Mouse (Mus musculus) embryo, embryonic 11 days (tissue): ENCODE measurements around the gene Xpot.

ENCODE experiments used
- DNase-seq: peaks from one replicate; pipeline ENCODE4 v3.0.0-alpha.2; 2015

Xpot gene

DNA sequence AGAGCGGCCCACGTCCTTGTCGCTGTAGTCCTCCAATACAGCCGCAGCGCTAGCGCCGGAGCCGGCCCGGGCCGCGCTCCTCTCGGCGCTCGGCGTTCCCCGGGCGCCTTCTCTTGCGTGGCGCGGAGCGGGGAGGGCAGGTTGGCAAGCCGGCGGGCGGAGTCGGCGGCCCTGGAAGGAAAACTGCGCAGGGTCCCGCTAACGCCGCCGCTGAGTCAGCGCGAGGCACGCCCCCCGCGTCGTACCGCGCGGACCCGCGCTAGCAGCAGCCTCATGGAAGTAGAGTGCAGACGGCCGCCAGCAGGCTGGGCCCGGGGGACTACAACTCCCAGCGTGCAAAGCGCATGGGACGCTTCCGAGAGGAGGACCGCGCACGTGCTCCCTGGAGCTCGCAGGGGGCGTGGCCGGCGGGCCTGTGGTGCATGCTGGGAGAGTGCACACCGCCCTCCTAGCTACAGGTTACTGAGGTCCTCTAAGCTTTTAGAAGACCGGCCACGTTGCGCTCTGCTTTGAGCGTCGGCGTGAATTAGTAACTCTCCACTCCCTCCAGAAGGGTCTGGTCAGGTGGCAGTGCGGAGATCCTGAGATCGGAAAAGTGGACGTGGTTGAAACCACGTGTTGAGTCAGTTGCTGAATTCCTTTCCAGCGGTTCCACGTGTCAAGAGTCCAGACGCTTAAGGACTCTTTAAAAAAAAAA lies at the start of gene Xpot:
TSS of gene Xpot (minus strand) at position 147 of the 697 bp plus-strand sequence.
- peak; percentile 100 for DNase-seq

- no peak for DNase-seq
Measured at GRCm38 (mm10) chr10:121669103-121669502, 43.0 kb upstream of the Xpot start.

DNA sequence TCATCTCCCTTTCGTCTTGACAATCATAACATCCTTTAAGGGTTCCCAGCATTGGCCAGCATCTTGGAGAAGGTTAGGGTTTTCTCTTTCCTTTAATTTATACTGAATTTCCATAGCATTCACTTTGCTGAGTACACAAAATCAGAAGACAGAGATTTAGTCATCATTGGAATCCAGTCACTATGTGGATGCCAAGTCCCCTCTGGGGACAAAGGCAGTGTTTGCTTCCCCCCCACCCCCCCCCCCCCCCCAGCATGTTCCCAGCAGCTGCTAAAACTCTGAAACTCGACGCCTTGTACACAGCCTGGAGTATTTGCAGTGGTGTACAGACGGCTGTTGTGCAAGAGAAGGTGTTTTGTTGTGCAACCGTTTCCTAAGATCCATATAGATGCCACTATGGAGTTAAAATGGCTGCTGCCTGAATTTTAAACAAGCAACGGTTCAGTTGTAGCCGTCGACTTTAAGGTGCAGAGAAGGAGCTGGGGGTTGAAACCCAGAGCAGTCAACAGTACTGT lies 39.6 kb upstream of the Xpot start:
- DNase-seq: no peak

GRCm38 (mm10) chr10:121663599-121663998 lies 37.5 kb upstream of the Xpot start:
- no peak for DNase-seq

DNA sequence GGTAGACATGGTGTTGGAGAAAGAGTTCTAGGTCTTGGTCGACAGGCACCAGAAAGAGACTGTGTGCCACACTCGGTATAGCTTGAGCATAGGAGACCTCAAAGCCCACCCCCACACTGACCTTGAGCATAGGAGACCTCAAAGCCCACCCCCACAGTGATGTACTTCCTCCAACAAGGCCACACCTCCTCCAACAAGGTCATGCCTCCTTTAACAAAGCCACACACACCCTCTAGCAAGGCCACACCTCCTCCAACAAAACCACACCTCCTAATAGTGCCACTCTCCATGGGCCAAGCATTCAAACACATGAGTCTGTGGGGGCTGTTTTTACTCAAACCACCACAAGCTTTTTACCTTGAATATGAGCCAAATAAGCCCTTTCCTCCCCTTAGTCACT lies 36.6 kb upstream of the Xpot start:
- DNase-seq: no peak

DNA sequence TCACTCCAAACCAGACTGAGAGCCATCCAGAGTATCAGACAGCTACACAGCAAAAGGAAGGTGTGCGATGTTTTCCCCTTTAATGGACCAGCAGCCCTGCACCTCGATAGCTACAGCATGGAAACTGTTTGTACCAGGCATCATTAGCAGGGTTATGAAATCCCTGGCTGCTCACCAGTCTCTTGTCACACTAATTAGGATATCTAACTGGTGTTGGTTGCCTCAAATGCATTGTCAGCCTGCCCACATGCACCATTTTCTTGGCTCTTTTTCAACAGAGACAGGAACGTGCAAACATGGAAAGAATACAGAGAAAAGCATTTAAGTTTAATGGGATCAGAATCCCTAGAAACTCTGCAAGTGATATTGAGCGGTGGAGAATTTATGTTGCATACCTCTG lies 29.8 kb upstream of the Xpot start:
- no peak for DNase-seq

DNA sequence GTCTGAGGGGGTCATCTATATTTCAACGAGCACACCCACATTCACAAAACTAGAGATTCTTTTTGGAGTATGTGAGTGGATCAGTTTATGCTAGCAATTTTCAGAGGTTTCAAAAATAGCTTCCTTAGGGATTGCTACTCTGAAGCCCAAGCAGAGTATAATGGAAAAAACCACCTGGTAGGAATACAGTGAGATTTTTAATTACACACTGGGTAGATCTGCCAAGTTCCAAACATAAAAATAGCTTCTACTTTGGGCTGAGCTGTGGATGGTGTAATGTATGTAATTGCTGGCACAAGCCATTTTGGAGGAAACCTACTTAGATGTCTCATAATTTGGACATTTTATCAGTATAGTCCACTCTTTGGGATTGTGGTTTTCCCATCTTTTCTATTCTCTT lies 26.9 kb upstream of the Xpot start:
- no peak for DNase-seq

- no peak for DNase-seq
Measured at GRCm38 (mm10) chr10:121646294-121646693, 20.2 kb upstream of the Xpot start.

DNA sequence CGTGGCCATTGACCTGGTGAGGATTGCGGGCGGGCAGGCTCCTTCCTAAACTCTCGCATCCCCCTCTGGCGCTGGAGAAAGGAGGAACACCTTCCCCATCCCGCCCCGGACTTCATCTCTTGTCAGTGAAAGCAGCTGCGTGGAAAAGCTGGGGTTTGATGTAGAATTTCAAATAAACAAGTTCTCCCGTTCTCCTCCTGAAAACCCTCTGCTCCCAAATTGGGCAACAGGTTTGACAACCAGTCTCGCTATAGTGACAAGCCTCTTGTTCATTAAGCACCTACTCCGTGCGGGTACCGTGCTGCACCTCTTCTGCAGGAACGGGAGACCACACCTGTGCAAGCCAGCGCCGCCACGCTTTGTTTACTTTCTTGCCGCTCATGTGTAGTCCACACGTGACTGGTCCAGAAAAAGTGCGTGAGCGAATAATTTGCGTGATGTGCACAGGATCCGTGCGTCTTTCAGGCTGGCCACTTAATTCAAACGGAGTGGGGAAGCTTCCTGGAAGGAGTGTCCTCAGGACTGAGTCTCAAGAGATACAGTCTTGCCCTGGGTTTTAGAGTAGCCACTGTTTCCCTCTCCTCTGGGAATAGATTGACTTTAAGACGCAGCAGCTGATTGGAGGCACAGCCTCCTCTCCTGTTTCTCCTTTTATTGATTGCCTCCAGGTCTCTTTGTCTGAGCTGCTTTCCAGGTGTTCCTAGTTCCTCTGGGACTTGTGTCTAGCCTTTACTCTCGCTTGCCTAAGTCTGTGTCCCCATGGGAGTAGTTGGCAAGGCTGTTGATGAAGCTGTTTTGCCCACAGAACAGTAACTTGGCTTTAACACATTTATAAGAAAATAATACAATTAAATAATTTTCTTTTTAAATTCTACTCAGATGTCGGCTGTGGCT lies 16.2 kb upstream of the Xpot start:
- peak; percentile 42 for DNase-seq

DNA sequence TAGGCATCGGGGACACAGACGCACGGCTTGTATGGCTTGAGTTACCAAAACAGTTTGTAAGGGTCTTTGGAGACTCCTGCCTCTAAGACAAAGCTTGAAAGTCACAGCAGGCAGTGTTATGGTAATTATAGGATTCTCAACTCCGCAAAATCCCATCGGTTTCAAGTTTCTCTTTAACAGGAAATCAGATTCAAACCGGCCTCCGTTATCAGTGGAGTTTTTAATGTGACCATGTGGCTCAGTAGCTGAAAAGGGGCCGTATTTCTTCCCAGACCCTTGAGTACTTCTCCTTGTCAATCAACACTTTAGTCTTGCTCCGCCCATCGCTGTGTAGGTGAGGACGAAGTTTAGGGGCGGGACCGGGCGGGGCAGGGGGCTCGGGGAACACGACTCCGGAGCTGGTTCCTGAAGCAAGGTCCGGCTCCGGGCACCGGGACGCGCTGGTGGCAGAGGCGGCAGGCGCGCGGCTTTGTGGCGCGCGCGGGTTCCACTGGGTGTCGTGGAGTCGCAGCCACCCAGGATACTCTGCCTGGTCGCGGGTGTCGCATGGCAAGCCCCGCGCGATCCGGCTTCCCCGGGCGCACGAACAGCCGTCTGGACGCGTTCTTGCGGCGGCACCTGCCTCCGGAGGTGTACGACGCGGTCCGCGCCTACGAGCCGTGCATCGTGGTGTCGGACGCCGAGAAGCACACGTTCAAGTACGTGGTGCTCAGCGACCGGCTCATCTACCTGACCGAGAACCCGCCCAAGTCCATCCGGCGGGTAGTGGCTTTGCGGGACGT lies 15.3 kb upstream of the Xpot start, which contains the start of gene D930020B18Rik:
TSS of gene D930020B18Rik (plus strand) at position 317 of the 782 bp plus-strand sequence.
- peak; percentile 68 for DNase-seq

DNA sequence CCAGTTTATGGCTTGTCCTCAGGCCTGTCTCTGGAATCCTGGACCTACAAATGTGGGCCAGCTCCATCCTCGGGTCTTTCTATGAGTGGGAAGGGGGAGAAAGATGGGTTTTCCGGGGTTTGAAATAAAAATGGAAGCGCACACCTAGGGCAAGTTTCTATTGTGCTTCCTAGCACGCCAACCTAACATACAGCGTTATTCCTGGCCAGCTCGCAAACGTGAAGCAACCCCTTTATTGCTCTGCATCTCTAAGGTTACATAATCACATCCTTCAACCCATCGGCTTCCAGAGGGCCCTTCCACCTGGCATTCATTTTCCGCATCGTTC lies 14.8 kb upstream of the Xpot start:
- DNase-seq: no peak

DNA sequence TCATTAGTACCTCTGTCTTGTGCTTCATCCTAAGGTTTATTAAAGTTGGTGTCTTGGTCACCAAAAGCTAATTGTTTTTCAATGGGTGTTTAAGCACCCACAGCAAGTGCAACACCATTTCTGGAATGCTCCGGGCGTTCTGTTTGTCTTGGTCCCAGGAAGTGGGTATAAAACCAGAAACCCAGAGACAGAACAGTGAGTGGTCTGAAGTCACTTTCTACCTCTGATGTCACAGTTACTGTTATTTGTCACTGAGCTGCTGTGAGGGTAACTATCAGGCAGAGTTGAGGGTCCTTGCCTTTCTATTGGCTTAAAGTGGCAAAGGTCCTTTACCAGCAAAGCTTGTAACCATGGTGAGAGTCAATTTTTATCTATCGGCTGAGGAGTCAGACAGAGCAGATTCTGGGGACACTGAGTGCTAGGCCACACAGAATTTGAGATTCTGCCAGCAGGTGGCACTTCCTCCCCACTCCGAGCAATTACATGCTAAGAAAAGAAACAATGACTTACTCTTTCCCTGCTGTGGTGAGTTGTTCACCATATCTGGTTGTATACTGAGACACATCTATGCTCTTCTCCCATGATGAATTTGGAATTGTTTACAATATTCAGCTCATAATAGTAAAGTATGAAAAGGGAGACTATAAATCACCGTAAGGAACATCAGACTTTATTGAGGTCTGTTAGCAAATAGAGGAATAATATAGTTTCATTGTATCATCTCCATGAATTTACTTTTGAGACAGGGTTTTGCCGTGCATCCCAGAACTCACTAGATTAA lies 14.2 kb upstream of the Xpot start:
- peak; percentile 62 for DNase-seq

DNA sequence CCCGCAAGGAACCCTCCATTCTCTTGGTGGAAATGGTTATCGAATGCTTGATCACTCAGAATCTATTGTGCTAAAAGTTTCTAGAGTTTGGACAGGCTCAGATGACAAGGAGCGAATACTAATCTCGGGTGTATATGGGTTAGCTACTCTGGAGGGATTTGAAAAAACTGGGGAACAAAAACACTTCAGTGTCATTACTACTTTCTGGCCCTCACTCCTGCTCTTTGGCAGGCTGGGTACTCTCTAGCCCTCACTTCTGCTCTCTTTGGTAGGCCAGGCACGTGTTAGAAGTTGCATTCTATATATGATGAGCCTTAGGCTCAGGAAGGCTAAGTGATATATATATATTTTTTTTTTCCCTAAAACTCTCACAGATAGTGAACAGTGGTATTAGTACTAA lies 13.4 kb upstream of the Xpot start:
- DNase-seq: no peak

DNA sequence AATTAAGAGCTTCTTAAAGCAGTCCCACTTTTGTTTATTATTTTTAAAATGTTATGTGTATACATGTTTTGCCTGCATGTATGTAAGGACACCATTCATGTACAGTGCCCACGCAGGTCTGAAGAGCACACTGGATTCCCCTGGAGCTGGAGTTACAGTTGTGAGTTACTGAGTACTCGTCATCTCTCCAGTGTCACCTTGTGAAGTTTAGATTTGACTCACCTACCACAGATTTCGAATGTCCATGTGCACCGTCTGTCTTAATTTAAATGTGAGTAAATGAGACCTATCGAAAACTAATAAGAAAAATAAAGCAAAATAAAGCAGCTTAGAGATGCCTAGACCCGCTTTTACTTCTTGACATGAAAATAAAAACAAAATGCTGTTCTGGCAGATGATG lies 10.1 kb upstream of the Xpot start:
- DNase-seq: no peak

DNA sequence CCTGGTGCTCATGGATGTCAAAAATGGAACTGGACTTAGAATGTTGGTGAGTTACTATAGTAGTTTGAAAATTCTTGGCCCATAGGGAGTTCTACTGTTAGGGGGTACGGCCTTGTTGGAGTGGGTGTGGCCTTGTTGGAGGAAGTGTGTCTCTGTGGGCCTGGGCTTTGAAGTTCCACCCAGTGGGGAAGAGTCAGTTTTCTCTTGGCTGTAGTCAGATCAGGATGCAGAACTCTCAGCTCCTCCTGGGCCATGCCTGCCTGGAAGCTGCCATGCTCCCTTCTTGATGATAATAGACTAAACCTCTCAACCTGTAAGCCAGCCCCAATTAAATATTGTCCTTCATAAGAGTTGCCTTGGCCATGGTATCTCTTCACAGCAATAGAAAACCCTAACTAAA lies 8.0 kb upstream of the Xpot start:
- DNase-seq: no peak

DNA sequence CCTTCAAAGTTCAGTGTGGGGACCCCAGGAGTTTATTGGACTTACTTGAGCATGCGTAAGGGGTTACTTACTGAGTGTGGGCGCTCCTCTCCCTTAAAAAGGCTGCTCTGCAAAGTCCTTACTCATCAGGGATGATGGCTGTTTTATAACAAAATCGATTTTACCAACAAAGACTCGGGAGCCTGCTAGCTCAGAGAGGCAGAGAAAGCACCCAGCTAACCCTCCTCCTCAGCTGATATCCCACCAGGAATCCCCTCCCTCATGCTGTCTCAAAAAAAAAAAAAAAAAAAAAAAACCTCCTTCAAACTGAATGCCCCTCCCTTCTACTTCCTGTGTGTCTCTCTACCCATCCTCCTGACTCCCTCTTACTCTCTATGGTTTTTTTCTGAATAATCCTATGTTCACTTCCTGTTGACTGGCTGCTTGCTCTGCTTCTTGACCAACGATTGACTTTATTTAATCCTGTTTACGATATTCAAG lies 2.5 kb upstream of the Xpot start:
- no peak for DNase-seq

DNA sequence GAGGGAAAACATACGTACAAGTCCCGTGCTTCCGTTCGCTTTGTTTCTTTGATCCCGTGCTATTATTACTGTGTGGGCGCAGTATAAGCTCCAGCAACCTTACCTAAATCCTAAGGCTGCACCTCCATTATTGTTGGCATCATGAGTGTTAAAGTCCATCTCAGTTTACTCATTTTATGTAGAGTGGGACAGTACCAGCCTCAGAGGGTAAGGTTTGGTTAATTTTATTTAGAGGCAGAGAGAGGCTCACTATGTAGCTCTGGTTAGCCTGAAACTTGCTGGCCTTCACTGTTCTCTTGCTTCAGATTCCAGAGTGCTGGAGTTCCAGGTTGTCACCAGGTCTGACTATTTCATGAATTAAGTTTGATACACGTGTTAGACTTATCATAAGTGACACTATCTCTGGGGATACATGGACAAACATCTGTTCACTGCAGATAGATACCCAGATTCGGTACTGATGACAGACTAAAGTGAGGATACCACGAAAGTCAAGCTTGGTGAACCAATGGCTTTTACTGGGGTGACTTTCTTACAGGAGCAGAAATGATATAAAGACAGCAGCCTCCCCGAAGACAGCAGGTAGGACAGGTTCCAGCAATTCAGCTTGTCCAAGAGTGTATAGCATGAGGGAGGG lies 1.2 kb upstream of the Xpot start:
- DNase-seq: no peak

DNA sequence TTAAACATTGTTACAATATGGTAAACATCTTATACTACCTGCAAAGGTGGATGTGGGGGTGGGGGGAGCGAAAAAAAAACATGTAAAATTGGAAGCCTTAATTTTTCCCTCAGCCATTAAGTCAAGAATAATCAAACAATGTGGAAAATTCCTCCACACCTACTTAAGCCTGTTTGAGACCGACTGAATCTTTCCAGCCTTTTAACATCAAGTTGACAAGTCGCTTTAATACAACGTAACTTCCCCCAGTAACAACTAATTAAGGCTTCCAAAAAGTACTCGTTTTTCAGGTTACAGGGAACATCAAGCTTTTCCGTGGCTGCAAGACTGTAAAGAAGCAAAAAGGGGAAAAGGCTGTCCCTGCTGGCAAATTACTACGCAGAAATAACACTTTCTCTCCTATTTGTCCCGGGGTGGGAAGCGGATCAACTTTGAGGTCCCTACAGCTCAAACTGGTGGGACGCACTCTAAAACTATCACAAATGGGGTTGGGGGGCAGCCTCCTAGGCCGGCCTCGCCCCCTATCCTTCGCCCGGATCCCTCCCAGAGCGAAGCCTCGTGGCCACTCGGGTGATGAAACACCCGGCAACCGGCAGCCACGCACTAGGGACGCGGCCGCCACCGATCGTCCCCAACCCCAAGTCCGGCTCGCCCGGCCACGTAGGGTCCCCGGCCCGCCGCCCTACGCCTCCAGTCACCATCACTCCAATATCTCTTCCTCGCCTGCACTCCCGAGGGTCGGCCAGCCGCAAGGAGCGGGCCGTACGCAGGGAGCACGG lies 536 bp downstream of the Xpot start:
- DNase-seq: no peak

GRCm38 (mm10) chr10:121625006-121625405 lies 1.1 kb downstream of the Xpot start:
- DNase-seq: no peak

DNA sequence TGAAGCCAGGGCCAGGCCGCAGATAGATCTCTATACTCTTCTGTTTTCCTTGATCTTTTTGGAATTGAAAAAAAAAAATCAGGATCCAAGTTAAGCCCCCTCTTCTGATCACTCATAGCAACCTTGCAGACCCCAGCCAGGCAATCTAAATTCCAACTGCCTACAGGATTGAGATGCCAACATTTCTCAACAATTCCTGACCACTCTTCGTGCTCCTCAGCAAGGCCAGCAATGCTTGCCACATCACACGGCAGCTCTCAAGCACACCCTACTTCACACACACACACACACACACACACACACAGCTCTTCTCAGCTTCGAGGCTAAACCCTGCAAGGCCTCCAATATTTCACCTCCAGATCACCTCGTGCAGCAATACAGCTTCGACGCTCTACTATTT lies 2.5 kb downstream of the Xpot start:
- no peak for DNase-seq

- DNase-seq: no peak
Measured at GRCm38 (mm10) chr10:121622431-121622830, 3.7 kb downstream of the Xpot start.
